Mouse (Mus musculus): ENCODE measurements at regions not wholly inside any gene's neighbourhood (a gene's known extent, or its start where the extent isn't known, plus 50 kb on each side); places are given as distances from the start of the nearest gene placed in this dataset.

GRCm38 (mm10) chr12:77855796-77856195 is 338.2 kb upstream of the Gm6657 start:
- no peak for DNase-seq (ENCODE audit: low spot score)
- H3K4me2 ChIP-seq (ENCODE audit: low read depth, low read length), result no peak overlapping the region
- no peak for ATAC-seq (replicated peaks; ENCODE audit: insufficient number of reproducible peaks, low FRiP score, low TSS enrichment, low read depth)

GRCm38 (mm10) chr12:77857281-77857680 is 336.8 kb upstream of the Gm6657 start:
- Histone ChIP-seq H3K9me3 (replicated peaks; ENCODE audit: control insufficient read depth, low read length) (no peaks in the 10 kb centered on the region), H3K27ac (replicated peaks; ENCODE audit: low read depth, low read length) (no peak overlapping the region), H3K9ac (replicated peaks; ENCODE audit: low read length) (no peak overlapping the region), H3K27me3 (ENCODE audit: control insufficient read depth, insufficient read depth, low read length) (no peaks in the 10 kb centered on the region), H3K4me2 (ENCODE audit: low read depth, low read length) (no peak overlapping the region), H3K4me1 (ENCODE audit: control insufficient read depth, insufficient read depth, low read length) (no peaks in the 10 kb centered on the region), H3K36me3 (replicated peaks; ENCODE audit: control insufficient read depth, insufficient read depth, low read depth, low read length) (no peaks in the 10 kb centered on the region), H3K4me3 (ENCODE audit: low read depth, low read length) (no peak overlapping the region)
- 70% methylated on average over 4 of the region's 4 CpGs for WGBS
- ATAC-seq (replicated peaks; ENCODE audit: insufficient number of reproducible peaks, low FRiP score, low TSS enrichment, low read depth) (no peak), DNase-seq (ENCODE audit: low spot score) (no peak)

More at GRCm38 (mm10) chr12:77855796-77856195, 338.2 kb upstream of the Gm6657 start:
- Histone ChIP-seq H3K36me3 (replicated peaks; ENCODE audit: control insufficient read depth, insufficient read depth, low read depth, low read length) (no peaks in the 10 kb centered on the region), H3K9ac (replicated peaks; ENCODE audit: low read length) (no peak overlapping the region), H3K27ac (replicated peaks; ENCODE audit: low read depth, low read length) (no peak overlapping the region), H3K4me3 (ENCODE audit: low read depth, low read length) (no peak overlapping the region), H3K4me1 (ENCODE audit: control insufficient read depth, insufficient read depth, low read length) (no peaks in the 10 kb centered on the region), H3K9me3 (replicated peaks; ENCODE audit: control insufficient read depth, low read length) (no peaks in the 10 kb centered on the region), H3K27me3 (ENCODE audit: control insufficient read depth, insufficient read depth, low read length) (no peaks in the 10 kb centered on the region)
- 76% methylated on average over 12 of the region's 12 CpGs for WGBS

- Histone ChIP-seq H3K9ac (replicated peaks; ENCODE audit: low read length) (no peak overlapping the region), H3K27ac (replicated peaks; ENCODE audit: low read depth, low read length) (no peak overlapping the region), H3K27me3 (ENCODE audit: control insufficient read depth, insufficient read depth, low read length) (no peaks in the 10 kb centered on the region), H3K36me3 (replicated peaks; ENCODE audit: control insufficient read depth, insufficient read depth, low read depth, low read length) (no peaks in the 10 kb centered on the region), H3K9me3 (replicated peaks; ENCODE audit: control insufficient read depth, low read length) (no peaks in the 10 kb centered on the region), H3K4me1 (ENCODE audit: control insufficient read depth, insufficient read depth, low read length) (no peaks in the 10 kb centered on the region), H3K4me2 (ENCODE audit: low read depth, low read length) (no peak overlapping the region), H3K4me3 (ENCODE audit: low read depth, low read length) (no peak overlapping the region)
- DNase-seq (ENCODE audit: low spot score), result no peak
- ATAC-seq (replicated peaks; ENCODE audit: insufficient number of reproducible peaks, low FRiP score, low TSS enrichment, low read depth), result no peak
- WGBS, result 87% methylated on average over 13 of the region's 13 CpGs
Observed at GRCm38 (mm10) chr12:77860769-77861557, 333.1 kb upstream of the Gm6657 start.

GRCm38 (mm10) chr12:77867947-77868495 is 326.0 kb upstream of the Gm6657 start:
- H3K4me3 ChIP-seq (ENCODE audit: low read depth, low read length), result no peak overlapping the region
- no peaks in the 10 kb centered on the region for H3K27me3 ChIP-seq (ENCODE audit: control insufficient read depth, insufficient read depth, low read length)
- ATAC-seq (replicated peaks; ENCODE audit: insufficient number of reproducible peaks, low FRiP score, low TSS enrichment, low read depth) (no peak), DNase-seq (ENCODE audit: low spot score) (no peak)
- no peaks in the 10 kb centered on the region for H3K36me3 ChIP-seq (replicated peaks; ENCODE audit: control insufficient read depth, insufficient read depth, low read depth, low read length)
- H3K4me1 ChIP-seq (ENCODE audit: control insufficient read depth, insufficient read depth, low read length), result no peaks in the 10 kb centered on the region
- H3K9me3 ChIP-seq (replicated peaks; ENCODE audit: control insufficient read depth, low read length), result no peaks in the 10 kb centered on the region
- H3K9ac ChIP-seq (replicated peaks; ENCODE audit: low read length), result no peak overlapping the region
- 72% methylated on average over 4 of the region's 4 CpGs for WGBS
- no peak overlapping the region for H3K27ac ChIP-seq (replicated peaks; ENCODE audit: low read depth, low read length)
- no peak overlapping the region for H3K4me2 ChIP-seq (ENCODE audit: low read depth, low read length)

- no peaks in the 10 kb centered on the region for H3K27me3 ChIP-seq (ENCODE audit: control insufficient read depth, insufficient read depth, low read length)
- H3K27ac ChIP-seq (replicated peaks; ENCODE audit: low read depth, low read length), result no peak overlapping the region
- no peak overlapping the region for H3K4me3 ChIP-seq (ENCODE audit: low read depth, low read length)
- H3K4me1 ChIP-seq (ENCODE audit: control insufficient read depth, insufficient read depth, low read length), result no peaks in the 10 kb centered on the region
- ATAC-seq (replicated peaks; ENCODE audit: insufficient number of reproducible peaks, low FRiP score, low TSS enrichment, low read depth) (no peak), DNase-seq (ENCODE audit: low spot score) (no peak)
- no peak overlapping the region for H3K4me2 ChIP-seq (ENCODE audit: low read depth, low read length)
- WGBS, result 91% methylated on average over 3 of the region's 3 CpGs
- no peaks in the 10 kb centered on the region for H3K9me3 ChIP-seq (replicated peaks; ENCODE audit: control insufficient read depth, low read length)
- no peak overlapping the region for H3K9ac ChIP-seq (replicated peaks; ENCODE audit: low read length)
- H3K36me3 ChIP-seq (replicated peaks; ENCODE audit: control insufficient read depth, insufficient read depth, low read depth, low read length), result no peaks in the 10 kb centered on the region
Observed at GRCm38 (mm10) chr12:77869296-77869695, 324.7 kb upstream of the Gm6657 start.

GRCm38 (mm10) chr12:77887335-77887734 is 306.7 kb upstream of the Gm6657 start:
- Histone ChIP-seq H3K4me2 (ENCODE audit: low read depth, low read length) (no peak overlapping the region), H3K27ac (replicated peaks; ENCODE audit: low read depth, low read length) (no peak overlapping the region), H3K9me3 (replicated peaks; ENCODE audit: control insufficient read depth, low read length) (no peaks in the 10 kb centered on the region), H3K36me3 (replicated peaks; ENCODE audit: control insufficient read depth, insufficient read depth, low read depth, low read length) (no peaks in the 10 kb centered on the region), H3K4me1 (ENCODE audit: control insufficient read depth, insufficient read depth, low read length) (no peaks in the 10 kb centered on the region), H3K9ac (replicated peaks; ENCODE audit: low read length) (no peak overlapping the region), H3K4me3 (ENCODE audit: low read depth, low read length) (no peak overlapping the region), H3K27me3 (ENCODE audit: control insufficient read depth, insufficient read depth, low read length) (no peaks in the 10 kb centered on the region)
- WGBS, result 78% methylated on average over 2 of the region's 2 CpGs
- ATAC-seq (replicated peaks; ENCODE audit: insufficient number of reproducible peaks, low FRiP score, low TSS enrichment, low read depth) (no peak), DNase-seq (ENCODE audit: low spot score) (no peak)

- Histone ChIP-seq H3K27ac (replicated peaks; ENCODE audit: low read depth, low read length) (no peak overlapping the region), H3K4me1 (ENCODE audit: control insufficient read depth, insufficient read depth, low read length) (no peaks in the 10 kb centered on the region), H3K9ac (replicated peaks; ENCODE audit: low read length) (no peak overlapping the region), H3K4me2 (ENCODE audit: low read depth, low read length) (no peak overlapping the region), H3K36me3 (replicated peaks; ENCODE audit: control insufficient read depth, insufficient read depth, low read depth, low read length) (no peaks in the 10 kb centered on the region), H3K9me3 (replicated peaks; ENCODE audit: control insufficient read depth, low read length) (no peaks in the 10 kb centered on the region), H3K27me3 (ENCODE audit: control insufficient read depth, insufficient read depth, low read length) (no peaks in the 10 kb centered on the region), H3K4me3 (ENCODE audit: low read depth, low read length) (no peak overlapping the region)
- WGBS, result 89% methylated on average over 6 of the region's 6 CpGs
- DNase-seq (ENCODE audit: low spot score) (no peak), ATAC-seq (replicated peaks; ENCODE audit: insufficient number of reproducible peaks, low FRiP score, low TSS enrichment, low read depth) (no peak)
Observed at GRCm38 (mm10) chr12:77891452-77891851, 302.6 kb upstream of the Gm6657 start.

GRCm38 (mm10) chr12:77894238-77894637 is 299.8 kb upstream of the Gm6657 start:
- Histone ChIP-seq H3K4me1 (ENCODE audit: control insufficient read depth, insufficient read depth, low read length) (no peaks in the 10 kb centered on the region), H3K27me3 (ENCODE audit: control insufficient read depth, insufficient read depth, low read length) (no peaks in the 10 kb centered on the region), H3K27ac (replicated peaks; ENCODE audit: low read depth, low read length) (no peak overlapping the region), H3K9ac (replicated peaks; ENCODE audit: low read length) (no peak overlapping the region), H3K36me3 (replicated peaks; ENCODE audit: control insufficient read depth, insufficient read depth, low read depth, low read length) (no peaks in the 10 kb centered on the region), H3K4me2 (ENCODE audit: low read depth, low read length) (no peak overlapping the region), H3K4me3 (ENCODE audit: low read depth, low read length) (no peak overlapping the region), H3K9me3 (replicated peaks; ENCODE audit: control insufficient read depth, low read length) (no peaks in the 10 kb centered on the region)
- no peak for DNase-seq (ENCODE audit: low spot score)
- no peak for ATAC-seq (replicated peaks; ENCODE audit: insufficient number of reproducible peaks, low FRiP score, low TSS enrichment, low read depth)
